Mouse (Mus musculus) adrenal gland, adult (tissue): ENCODE results near the gene Ppp1r14a.

ENCODE experiments used
- DNase-seq, 2 experiments: peaks; one replicate each; pipeline ENCODE4 v3.0.0; 2022 to 2023; ENCODE audit warnings: low spot score in 1 of 2; ENCODE audit not compliant: inconsistent age in 2 of 2

Gene Ppp1r14a

GRCm38 (mm10) chr7:29302641-29303040, 13.5 kb downstream of the Ppp1r14a start:
- no peak for DNase-seq

- DNase-seq, result peak; percentile 83 to 91
Measured at GRCm38 (mm10) chr7:29303738-29304462, 14.8 kb downstream of the Ppp1r14a start, which contains the start of gene Dpf1. Dpf1 (plus strand) TSS chr7:29303951.

- DNase-seq, result peak in 1 of 2 experiments; percentile 39
Measured at GRCm38 (mm10) chr7:29304463-29305262, 15.6 kb downstream of the Ppp1r14a start.

- DNase-seq, result no peak
Measured at GRCm38 (mm10) chr7:29305263-29305988, 16.3 kb downstream of the Ppp1r14a start.

GRCm38 (mm10) chr7:29306108-29306507, 17.0 kb downstream of the Ppp1r14a start:
- no peak for DNase-seq

- peak in 1 of 2 experiments; percentile 57 for DNase-seq
Measured at GRCm38 (mm10) chr7:29306619-29307018, 17.5 kb downstream of the Ppp1r14a start.

GRCm38 (mm10) chr7:29307350-29308104, 18.4 kb downstream of the Ppp1r14a start:
- DNase-seq, result peak; percentile 91 to 97

- DNase-seq, result peak; percentile 44 to 83
Measured at GRCm38 (mm10) chr7:29309221-29309721, 20.2 kb downstream of the Ppp1r14a start.

GRCm38 (mm10) chr7:29309749-29310148, 20.6 kb downstream of the Ppp1r14a start:
- DNase-seq, result no peak

- DNase-seq, result no peak
Measured at GRCm38 (mm10) chr7:29313051-29313450, 23.9 kb downstream of the Ppp1r14a start.

GRCm38 (mm10) chr7:29313572-29314261, 24.6 kb downstream of the Ppp1r14a start:
- DNase-seq, result no peak

- no peak for DNase-seq
Measured at GRCm38 (mm10) chr7:29314844-29315628, 25.9 kb downstream of the Ppp1r14a start.

GRCm38 (mm10) chr7:29316137-29316734, 27.1 kb downstream of the Ppp1r14a start:
- no peak for DNase-seq

GRCm38 (mm10) chr7:29316976-29317375, 27.9 kb downstream of the Ppp1r14a start:
- DNase-seq, result no peak

- no peak for DNase-seq
Measured at GRCm38 (mm10) chr7:29317558-29317957, 28.4 kb downstream of the Ppp1r14a start.

GRCm38 (mm10) chr7:29318115-29318911, 29.2 kb downstream of the Ppp1r14a start:
- DNase-seq, result no peak

GRCm38 (mm10) chr7:29319337-29320307, 30.5 kb downstream of the Ppp1r14a start:
- DNase-seq, result peak in 1 of 2 experiments; percentile 53
